Mouse (Mus musculus) yolk sac, embryonic 10.5 days (tissue): ENCODE measurements around the gene Psmc2.

Experiments used
- DNase-seq: peaks from one replicate; pipeline ENCODE4 v3.0.0-alpha.2; 2017; ENCODE audit warnings: low spot score

The Psmc2 gene

GRCm38 (mm10) chr5:21785053-21785452 is at the start of gene Psmc2, which contains the start of gene Dnajc2:
Gene Psmc2 (plus strand): TSS chr5:21785283.
Gene Dnajc2 (minus strand): TSS chr5:21785251.
- peak; percentile 85 for DNase-seq

GRCm38 (mm10) chr5:21735584-21735983 is 49.5 kb upstream of the Psmc2 start:
- peak; percentile 49 for DNase-seq

DNA sequence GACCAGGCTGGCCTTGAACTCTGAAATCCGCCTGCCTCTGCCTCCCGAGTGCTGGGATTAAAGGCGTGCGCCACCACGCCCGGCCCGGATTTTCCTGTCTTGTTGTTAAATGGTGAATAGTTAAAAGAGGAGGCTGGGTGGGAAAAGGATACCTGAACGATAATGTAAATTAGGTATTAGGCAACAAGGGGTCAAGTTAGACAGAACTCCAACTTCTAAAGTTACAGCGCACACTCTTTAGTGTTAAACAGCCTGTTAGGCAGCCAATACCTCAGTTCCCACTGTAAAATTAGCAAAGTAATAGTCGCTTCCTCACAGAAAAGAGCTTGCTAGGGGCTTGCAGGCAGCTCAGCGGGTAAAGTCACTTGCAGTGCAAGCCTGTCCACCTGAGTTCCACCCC is 49.0 kb upstream of the Psmc2 start:
- no peak for DNase-seq

DNA sequence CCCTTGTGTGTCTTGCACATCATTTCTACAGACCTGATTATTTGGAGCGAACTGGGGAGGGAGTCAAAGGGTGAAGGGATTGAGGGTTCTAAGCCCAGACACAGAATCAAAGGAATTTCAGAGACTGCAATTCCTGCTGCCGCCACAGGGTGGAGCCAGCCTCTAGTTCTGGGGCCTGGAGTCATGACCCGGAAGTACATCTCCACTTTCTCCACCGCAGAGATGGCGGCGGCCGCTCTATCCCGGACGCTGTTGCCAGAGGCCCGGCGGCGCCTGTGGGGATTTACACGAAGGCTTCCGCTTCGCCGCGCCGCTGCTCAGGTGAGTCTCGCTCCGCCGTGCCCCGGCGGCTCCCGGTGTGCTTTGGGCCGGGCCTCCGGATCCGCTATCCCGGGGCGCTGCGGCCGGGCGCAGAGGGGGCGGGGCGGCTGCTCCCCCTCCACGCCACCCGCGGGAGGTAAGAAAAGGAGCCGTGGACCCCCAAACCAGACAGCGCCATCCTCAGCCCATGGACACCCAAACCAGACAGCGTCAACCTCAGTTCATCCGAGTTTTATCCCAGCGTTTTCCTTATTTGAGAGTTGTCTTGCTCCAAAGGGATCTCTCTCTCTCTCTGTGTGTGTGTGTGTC is 48.0 kb upstream of the Psmc2 start, which contains the start of gene Pmpcb:
TSS of gene Pmpcb (plus strand) at position 186 of the 630 bp plus-strand sequence.
- peak; percentile 80 for DNase-seq

DNA sequence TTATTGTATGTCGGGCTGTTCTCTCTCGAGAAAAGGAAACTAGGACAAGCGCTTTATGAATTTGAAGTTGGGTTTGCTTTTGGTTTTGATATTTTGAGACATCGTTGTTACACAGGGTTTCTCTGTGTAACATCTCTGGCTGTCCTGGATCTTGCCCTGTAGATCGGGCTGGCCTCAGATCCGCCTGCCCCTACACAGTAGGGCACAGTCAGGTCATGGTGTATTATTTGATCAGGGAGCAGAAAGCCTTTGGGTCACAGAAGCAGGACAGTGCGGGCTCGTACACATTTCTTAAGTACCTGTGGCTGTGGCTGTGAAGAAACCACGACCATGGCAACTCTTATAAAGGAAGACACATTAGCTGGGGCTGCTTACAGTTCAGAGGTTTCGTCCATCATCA is 47.5 kb upstream of the Psmc2 start:
- DNase-seq: no peak

GRCm38 (mm10) chr5:21739120-21739519 is 46.0 kb upstream of the Psmc2 start:
- DNase-seq: peak; percentile 61

DNA sequence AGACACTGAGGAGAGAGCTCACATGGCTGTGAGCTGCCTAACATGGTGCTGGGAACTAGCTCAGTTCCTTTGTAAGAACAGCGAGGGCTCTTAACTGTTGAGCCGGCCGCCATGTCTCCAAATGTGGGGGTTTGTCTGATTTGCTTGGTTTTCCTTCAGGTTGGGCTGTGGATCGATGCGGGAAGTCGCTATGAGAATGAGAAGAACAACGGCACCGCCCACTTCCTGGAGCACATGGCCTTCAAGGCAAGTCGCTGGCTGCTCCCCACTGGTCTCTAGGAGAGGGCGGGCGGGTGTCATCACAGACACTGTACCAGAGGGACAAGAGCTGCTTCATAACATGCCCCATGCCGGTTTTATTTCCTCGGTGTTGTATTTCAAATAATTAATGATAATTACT is 45.2 kb upstream of the Psmc2 start:
- DNase-seq: no peak

- DNase-seq: no peak
These were observed 41.5 kb upstream of the Psmc2 start for GRCm38 (mm10) chr5:21743606-21744005.

DNA sequence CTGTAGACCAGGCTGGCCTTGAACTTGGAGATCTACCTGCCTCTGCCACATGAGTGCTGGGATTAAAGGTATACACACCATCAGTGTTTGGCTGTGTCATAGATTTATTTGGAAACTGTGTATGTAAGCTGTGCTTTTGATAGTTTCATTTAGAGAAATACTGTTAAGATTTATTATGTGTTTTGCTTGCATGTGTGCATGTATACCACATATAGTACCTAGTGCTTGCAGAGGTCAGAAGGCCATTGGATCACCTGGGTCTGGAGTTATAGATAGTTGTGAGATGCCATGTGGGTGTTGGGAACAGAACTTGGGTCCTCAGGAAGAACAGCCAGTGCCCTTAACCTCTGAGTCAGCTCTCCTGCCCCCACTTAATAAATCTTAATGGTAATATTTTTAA is 40.4 kb upstream of the Psmc2 start:
- DNase-seq: no peak

- no peak for DNase-seq
These were observed 39.1 kb upstream of the Psmc2 start for GRCm38 (mm10) chr5:21745966-21746365.

DNA sequence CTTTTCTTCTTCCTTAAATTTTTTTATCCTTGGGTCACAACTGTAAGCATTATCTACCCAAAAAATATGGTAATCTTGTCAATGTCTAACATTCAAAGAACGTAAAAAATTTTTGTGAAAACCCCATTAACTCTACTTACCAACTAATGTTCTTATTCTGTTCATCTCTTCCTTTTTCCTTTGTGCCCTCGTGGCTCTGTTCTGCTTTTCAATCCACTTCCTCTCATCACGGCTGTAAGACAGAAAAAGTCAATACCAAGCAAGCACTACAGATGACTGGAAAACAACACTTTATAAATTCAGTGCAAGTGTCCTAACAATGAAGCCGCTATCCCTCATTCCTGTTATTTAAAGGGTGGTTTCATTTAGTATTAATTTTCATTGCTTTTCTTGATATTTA is 16.6 kb upstream of the Psmc2 start:
- DNase-seq: no peak

GRCm38 (mm10) chr5:21769841-21770240 is 15.2 kb upstream of the Psmc2 start:
- no peak for DNase-seq

DNA sequence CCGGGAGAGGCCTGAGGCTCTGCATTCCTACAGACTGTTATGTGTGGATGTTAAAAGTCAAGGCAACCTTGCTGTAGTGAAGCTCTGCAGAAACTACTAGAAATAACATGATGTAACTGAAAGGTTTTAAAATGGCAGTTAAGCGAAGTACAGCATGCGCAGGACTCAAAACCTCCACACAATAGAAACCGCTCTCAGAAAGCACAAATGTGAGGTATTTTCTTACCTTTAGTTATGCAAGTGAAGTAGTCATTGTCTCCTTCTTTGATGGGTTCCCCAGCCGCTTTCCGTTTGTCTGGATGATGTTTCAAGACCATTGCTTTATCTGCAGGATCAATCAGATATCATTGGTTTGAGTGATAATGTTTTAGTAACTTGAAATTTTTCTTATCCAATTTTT is 8.6 kb upstream of the Psmc2 start:
- DNase-seq: no peak

DNA sequence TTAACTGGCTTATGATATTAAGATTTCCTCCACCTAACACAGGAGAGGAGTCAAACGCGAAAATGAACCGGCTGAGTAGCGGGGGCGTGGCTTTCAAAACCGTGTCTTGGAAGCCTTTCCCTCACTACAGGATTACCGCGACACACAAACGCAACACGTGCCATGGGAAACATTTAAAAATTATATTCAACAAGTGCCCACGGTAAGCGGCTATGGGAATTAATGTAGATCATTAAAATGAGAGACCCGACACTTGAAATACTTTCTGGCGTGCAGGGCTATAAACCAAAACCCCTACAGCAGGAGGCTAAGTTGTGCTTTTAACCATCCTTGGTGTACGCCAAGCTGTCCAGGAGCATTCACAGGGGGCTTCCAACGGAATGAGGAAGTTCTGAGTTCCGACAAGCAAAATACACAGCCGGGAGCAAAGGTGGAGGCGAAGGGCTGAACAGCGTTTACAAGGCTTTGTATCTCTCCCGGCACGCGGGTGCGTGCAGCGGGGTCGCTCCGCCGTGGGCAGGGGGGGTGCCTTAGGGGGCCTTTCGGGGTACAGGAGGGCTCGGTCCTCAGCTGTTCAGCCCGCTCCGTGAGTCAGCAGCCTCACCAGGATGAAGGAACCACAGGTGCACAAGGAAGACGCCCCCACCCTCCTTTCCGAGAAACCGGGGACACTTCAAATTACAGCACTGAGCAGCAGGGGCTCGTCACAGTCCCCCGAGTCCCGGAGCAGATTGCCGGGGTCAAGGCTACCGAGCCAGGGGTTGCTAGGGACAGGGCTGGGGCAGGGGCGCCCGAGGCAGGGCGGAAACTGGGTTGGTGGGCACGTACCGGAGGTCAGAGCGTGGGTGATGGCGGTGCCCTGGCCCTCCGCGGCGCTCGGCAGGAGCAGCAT is 676 bp upstream of the Psmc2 start:
- no peak for DNase-seq

DNA sequence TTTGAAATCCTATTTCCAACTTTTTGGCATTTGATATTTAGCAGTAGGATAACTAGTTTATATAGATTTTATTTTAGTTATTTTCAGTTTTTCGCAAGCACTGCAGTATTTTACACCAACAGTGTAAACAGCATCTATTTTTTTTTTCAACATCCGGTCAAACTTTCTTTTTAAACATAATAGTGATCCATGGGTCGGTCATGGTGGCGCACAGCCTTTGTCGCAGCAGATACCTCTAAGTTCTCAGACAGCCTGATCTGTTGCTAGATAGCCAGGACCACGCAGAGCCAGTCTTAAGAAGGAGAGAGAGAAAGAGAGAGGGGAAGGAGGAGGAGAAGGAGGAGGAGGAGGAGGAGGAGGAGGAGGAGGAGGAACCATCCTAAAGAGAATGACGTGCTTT is 693 bp downstream of the Psmc2 start:
- DNase-seq: no peak

DNA sequence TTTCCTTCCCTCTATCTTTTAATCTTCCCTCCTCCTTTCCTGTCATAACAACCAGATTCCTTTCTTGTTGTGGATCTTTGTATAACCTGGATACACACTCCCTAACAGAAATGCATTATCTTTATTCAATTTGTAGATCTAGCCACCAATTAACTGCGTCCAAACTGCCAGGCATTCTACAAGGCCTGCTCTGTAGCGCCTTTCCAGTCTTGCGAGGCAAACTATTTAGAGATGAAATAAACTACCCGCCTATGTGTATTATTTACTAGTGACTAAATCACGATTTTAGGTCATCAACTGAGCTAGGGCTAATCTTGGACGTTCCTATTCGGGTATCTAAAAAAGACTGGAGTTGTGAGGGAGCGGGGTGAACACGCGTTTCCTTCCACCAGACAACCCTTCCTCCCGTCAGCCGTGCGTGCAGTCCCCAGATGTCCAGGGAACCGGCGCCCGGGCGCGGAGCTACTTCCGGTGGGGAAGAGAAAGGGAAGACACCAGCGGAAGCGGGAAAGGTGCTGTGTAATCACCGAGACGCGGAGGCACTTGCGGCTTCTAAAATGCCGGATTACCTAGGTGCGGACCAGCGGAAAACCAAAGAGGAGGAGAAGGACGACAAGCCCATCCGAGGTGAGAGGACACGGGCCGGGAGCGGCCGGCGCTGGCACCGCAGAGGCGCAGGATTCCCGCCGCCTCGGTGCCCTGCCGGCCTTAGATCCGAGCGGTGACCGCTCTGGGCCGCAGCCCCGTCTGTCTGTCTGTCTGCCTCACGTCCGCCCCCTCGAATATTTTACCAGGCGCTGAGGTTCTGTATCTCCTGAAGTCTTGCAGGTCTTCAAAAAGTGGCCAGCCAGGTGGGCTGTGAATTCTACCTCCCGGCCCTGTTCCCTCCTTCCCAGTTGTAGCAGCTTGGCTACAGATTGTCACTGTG is 1.4 kb downstream of the Psmc2 start:
- peak; percentile 91 for DNase-seq

GRCm38 (mm10) chr5:21787186-21788105 is 2.4 kb downstream of the Psmc2 start:
- DNase-seq: no peak

GRCm38 (mm10) chr5:21789061-21789460 is 4.0 kb downstream of the Psmc2 start:
- DNase-seq: no peak

DNA sequence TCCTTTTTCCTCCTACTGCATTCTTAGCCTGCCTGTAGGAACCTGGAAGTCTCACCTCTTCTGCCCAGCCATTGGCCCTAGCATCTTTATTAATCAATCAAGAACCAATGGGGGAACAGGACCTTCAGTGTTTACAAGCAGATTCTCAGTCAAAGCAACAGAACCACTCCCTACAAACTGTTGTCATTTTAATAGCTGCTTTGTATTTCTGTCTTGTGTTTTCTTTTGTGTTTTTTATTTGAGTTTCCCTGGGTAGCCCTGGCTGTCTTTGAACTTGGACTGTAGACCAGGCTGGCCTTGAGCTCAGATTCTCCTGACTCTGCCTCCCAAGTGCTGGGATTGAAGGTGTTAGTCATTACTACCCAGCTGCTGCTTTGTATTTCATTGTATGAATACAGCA is 7.1 kb downstream of the Psmc2 start:
- no peak for DNase-seq

- DNase-seq: no peak
These were observed 17.8 kb downstream of the Psmc2 start for GRCm38 (mm10) chr5:21802907-21803306.

GRCm38 (mm10) chr5:21803691-21804188 is 18.7 kb downstream of the Psmc2 start:
- DNase-seq: no peak
